Mouse (Mus musculus): Measurements from ENCODE around the gene Misp.

The Misp gene

GRCm38 (mm10) chr10:79811736-79812637 lies 8.8 kb upstream of the Misp start:
- H3K4me3 ChIP-seq (replicated peaks; ENCODE audit: low read length): 0 out of 2 replicates have a peak overlapping the region, but pooled peaks have one; percentile 29
- peak; percentile 88 for TF ChIP-seq CTCF (conservative IDR thresholded peaks at IDR 0.05; ENCODE audit: low read length)
- TF ChIP-seq NANOG (IDR thresholded peaks at IDR 0.05; ENCODE audit: borderline replicate concordance, low read length): no peak

GRCm38 (mm10) chr10:79814271-79814842 lies 6.4 kb upstream of the Misp start:
- H3K4me1 ChIP-seq (replicated peaks; ENCODE audit: low read depth, low read length): peaks cover 54% of the 10 kb centered on the region
- H3K36me3 ChIP-seq (ENCODE audit: insufficient read depth, low read length): peaks cover 24% of the 10 kb centered on the region
- H3K9me3 ChIP-seq (ENCODE audit: low read length): peaks cover 5% of the 10 kb centered on the region; the same call in 1 of the 2 replicates
- TF ChIP-seq POU5F1 (IDR thresholded peaks at IDR 0.05; ENCODE audit: borderline replicate concordance, low read length) (no peak), CTCF (conservative IDR thresholded peaks at IDR 0.05; ENCODE audit: low read length) (no peak), NANOG (IDR thresholded peaks at IDR 0.05; ENCODE audit: borderline replicate concordance, low read length) (no peak)
- H3K27me3 ChIP-seq (ENCODE audit: insufficient read depth, low read length): no peaks in the 10 kb centered on the region
- no peak overlapping the region for H3K4me3 ChIP-seq (replicated peaks; ENCODE audit: low read length)

More at GRCm38 (mm10) chr10:79811736-79812637, 8.8 kb upstream of the Misp start:
- Histone ChIP-seq H3K27me3 (ENCODE audit: insufficient read depth, low read length) (no peaks in the 10 kb centered on the region), H3K4me1 (replicated peaks; ENCODE audit: low read depth, low read length) (peaks cover 55% of the 10 kb centered on the region), H3K36me3 (ENCODE audit: insufficient read depth, low read length) (peaks cover 35% of the 10 kb centered on the region), H3K9me3 (ENCODE audit: low read length) (peaks cover 5% of the 10 kb centered on the region; the same call in 1 of the 2 replicates)

- Histone ChIP-seq H3K27me3 (ENCODE audit: insufficient read depth, low read length) (peaks cover 2% of the 10 kb centered on the region; the same call in 1 of the 2 replicates), H3K9me3 (ENCODE audit: low read length) (peaks cover 5% of the 10 kb centered on the region; the same call in 1 of the 2 replicates), H3K4me1 (replicated peaks; ENCODE audit: low read depth, low read length) (peaks cover 67% of the 10 kb centered on the region), H3K36me3 (ENCODE audit: insufficient read depth, low read length) (peaks cover 16% of the 10 kb centered on the region), H3K4me3 (replicated peaks; ENCODE audit: low read length) (peak overlapping the region; percentile 32; the same call in 1 of the 2 replicates)
- TF ChIP-seq POU5F1 (IDR thresholded peaks at IDR 0.05; ENCODE audit: borderline replicate concordance, low read length) (no peak), CTCF (conservative IDR thresholded peaks at IDR 0.05; ENCODE audit: low read length) (no peak), NANOG (IDR thresholded peaks at IDR 0.05; ENCODE audit: borderline replicate concordance, low read length) (no peak)
Measured at GRCm38 (mm10) chr10:79815671-79816494, 4.9 kb upstream of the Misp start.

- TF ChIP-seq CTCF (conservative IDR thresholded peaks at IDR 0.05; ENCODE audit: low read length) (peak; percentile 42), POU5F1 (IDR thresholded peaks at IDR 0.05; ENCODE audit: borderline replicate concordance, low read length) (no peak), NANOG (IDR thresholded peaks at IDR 0.05; ENCODE audit: borderline replicate concordance, low read length) (no peak)
- Histone ChIP-seq H3K4me3 (replicated peaks; ENCODE audit: low read length) (no peak overlapping the region), H3K4me1 (replicated peaks; ENCODE audit: low read depth, low read length) (peaks cover 73% of the 10 kb centered on the region), H3K36me3 (ENCODE audit: insufficient read depth, low read length) (peaks cover 7% of the 10 kb centered on the region), H3K27me3 (ENCODE audit: insufficient read depth, low read length) (peaks cover 10% of the 10 kb centered on the region; the same call in 1 of the 2 replicates), H3K9me3 (ENCODE audit: low read length) (no peaks in the 10 kb centered on the region)
Measured at GRCm38 (mm10) chr10:79817111-79817510, 3.7 kb upstream of the Misp start.

GRCm38 (mm10) chr10:79818225-79818624 lies 2.6 kb upstream of the Misp start:
- no peaks in the 10 kb centered on the region for H3K9me3 ChIP-seq (ENCODE audit: low read length)
- H3K4me3 ChIP-seq (replicated peaks; ENCODE audit: low read length): no peak overlapping the region
- H3K4me1 ChIP-seq (replicated peaks; ENCODE audit: low read depth, low read length): peaks cover 81% of the 10 kb centered on the region
- H3K36me3 ChIP-seq (ENCODE audit: insufficient read depth, low read length): peaks cover 7% of the 10 kb centered on the region
- peaks cover 11% of the 10 kb centered on the region; the same call in 1 of the 2 replicates for H3K27me3 ChIP-seq (ENCODE audit: insufficient read depth, low read length)
- TF ChIP-seq POU5F1 (IDR thresholded peaks at IDR 0.05; ENCODE audit: borderline replicate concordance, low read length): no peak
- TF ChIP-seq CTCF (conservative IDR thresholded peaks at IDR 0.05; ENCODE audit: low read length): no peak
- no peak for TF ChIP-seq NANOG (IDR thresholded peaks at IDR 0.05; ENCODE audit: borderline replicate concordance, low read length)

GRCm38 (mm10) chr10:79819606-79820005 lies 1.2 kb upstream of the Misp start:
- Histone ChIP-seq H3K9me3 (ENCODE audit: low read length) (no peaks in the 10 kb centered on the region), H3K36me3 (ENCODE audit: insufficient read depth, low read length) (peaks cover 7% of the 10 kb centered on the region), H3K4me1 (replicated peaks; ENCODE audit: low read depth, low read length) (peaks cover 95% of the 10 kb centered on the region), H3K27me3 (ENCODE audit: insufficient read depth, low read length) (peaks cover 11% of the 10 kb centered on the region; the same call in 1 of the 2 replicates), H3K4me3 (replicated peaks; ENCODE audit: low read length) (peak overlapping the region; percentile 41)
- TF ChIP-seq CTCF (conservative IDR thresholded peaks at IDR 0.05; ENCODE audit: low read length) (no peak), NANOG (IDR thresholded peaks at IDR 0.05; ENCODE audit: borderline replicate concordance, low read length) (no peak), POU5F1 (IDR thresholded peaks at IDR 0.05; ENCODE audit: borderline replicate concordance, low read length) (no peak)

- no peak for TF ChIP-seq POU5F1 (IDR thresholded peaks at IDR 0.05; ENCODE audit: borderline replicate concordance, low read length)
- no peak for TF ChIP-seq CTCF (conservative IDR thresholded peaks at IDR 0.05; ENCODE audit: low read length)
- no peak for TF ChIP-seq NANOG (IDR thresholded peaks at IDR 0.05; ENCODE audit: borderline replicate concordance, low read length)
- H3K4me1 ChIP-seq (replicated peaks; ENCODE audit: low read depth, low read length): peaks cover 96% of the 10 kb centered on the region
- peaks cover 13% of the 10 kb centered on the region; the same call in 1 of the 2 replicates for H3K27me3 ChIP-seq (ENCODE audit: insufficient read depth, low read length)
- peak overlapping the region; percentile 37; the same call in 1 of the 2 replicates for H3K4me3 ChIP-seq (replicated peaks; ENCODE audit: low read length)
- H3K36me3 ChIP-seq (ENCODE audit: insufficient read depth, low read length): peaks cover 4% of the 10 kb centered on the region
- H3K9me3 ChIP-seq (ENCODE audit: low read length): no peaks in the 10 kb centered on the region
Measured at GRCm38 (mm10) chr10:79820277-79820676, 512 bp upstream of the Misp start.

Measured in E14TG2a.4 (cell line).